Mouse (Mus musculus) cerebellum, adult 9-10 months (tissue): ENCODE results near the gene ccdc198.
A peak's percentile ranks its signal among the peaks of the same experiment; 100 is the strongest.

Experiments
- DNase-seq: peaks from one replicate; pipeline ENCODE4 v3.0.0; 2022

The ccdc198 gene

GRCm38 (mm10) chr14:49197031-49197527 lies 48.2 kb downstream of the ccdc198 start:
- no peak for DNase-seq

GRCm38 (mm10) chr14:49186270-49186669 lies 59.0 kb downstream of the ccdc198 start:
- DNase-seq, result no peak

GRCm38 (mm10) chr14:49179736-49180135 lies 65.5 kb downstream of the ccdc198 start:
- DNase-seq, result no peak

GRCm38 (mm10) chr14:49173290-49174135 lies 71.8 kb downstream of the ccdc198 start:
- no peak for DNase-seq

- peak; percentile 26 for DNase-seq
These were observed 72.7 kb downstream of the ccdc198 start for GRCm38 (mm10) chr14:49172582-49172988.

- peak; percentile 96 for DNase-seq
These were observed 73.2 kb downstream of the ccdc198 start, which contains the start of gene Naa30 for GRCm38 (mm10) chr14:49171867-49172581. TSS of gene Naa30 (plus strand) at chr14:49172226.

- peak; percentile 24 for DNase-seq
These were observed 74.0 kb downstream of the ccdc198 start for GRCm38 (mm10) chr14:49171286-49171685.
